Mouse (Mus musculus) midbrain, embryonic 15.5 days (tissue): ENCODE results near the gene Cdk18. TPM values are rescaled to one million over a fixed set of nuclear protein-coding genes. Genes with fewer than 3 reads are reported as not detected.

ENCODE experiments used
- ATAC-seq: fragments of 200-750 bp; cut with Nextera tagmentation; replicated peaks from 2 replicates; pipeline ENCODE4 v1.8.0; 2017; ENCODE audit warnings: moderate TSS enrichment
- H3K27ac ChIP-seq: fragments of 300-500 bp; sonication (generic); 2 replicates; pipeline ENCODE4 v1.5.1; 2015; ENCODE audit warnings: mild to moderate bottlenecking, inconsistent platforms
- H3K27me3 ChIP-seq: fragments of 300-500 bp; sonication (generic); replicated peaks from 2 replicates; pipeline ENCODE4 v1.6.1; 2015; ENCODE audit warnings: inconsistent platforms
- H3K36me3 ChIP-seq: fragments of 300-500 bp; sonication (generic); replicated peaks from 2 replicates; pipeline ENCODE4 v1.6.1; 2015; ENCODE audit warnings: inconsistent platforms
- H3K4me1 ChIP-seq: fragments of 300-500 bp; sonication (generic); 2 replicates; pipeline ENCODE4 v1.6.1; 2015; ENCODE audit warnings: inconsistent platforms
- H3K4me2 ChIP-seq: fragments of 300-500 bp; sonication (generic); 2 replicates; pipeline ENCODE4 v1.6.1; 2015; ENCODE audit warnings: inconsistent platforms, mild to moderate bottlenecking, moderate library complexity
- H3K4me3 ChIP-seq: fragments of 300-500 bp; sonication (generic); 2 replicates; pipeline ENCODE4 v1.5.1; 2015; ENCODE audit warnings: mild to moderate bottlenecking, inconsistent platforms
- H3K9ac ChIP-seq: fragments of 300-500 bp; sonication (generic); 2 replicates; pipeline ENCODE4 v1.6.1; 2015; ENCODE audit warnings: mild to moderate bottlenecking, inconsistent platforms
- H3K9me3 ChIP-seq: fragments of 300-500 bp; sonication (generic); 2 replicates; pipeline ENCODE4 v1.6.1; 2016; ENCODE audit warnings: inconsistent platforms
- WGBS: fragments of 180-500 bp; shearing (Covaris S2); methylation state at CpG from one replicate; pipeline ENCODE4 v1.1.7; 2015; ENCODE audit warnings: mixed read lengths; 5-methylcytosine and 5-hydroxymethylcytosine counted together
- polyA plus RNA-seq: library from polyadenylated mRNA; unstranded; fragments of >200 nt; fragmentation: Nextera tagmentation; extraction: Ambion mirVana; gene quantifications from 2 replicates; pipeline ENCODE4 v1.2.1, GENCODE M21; 2015

Cdk18 gene
- polyA plus RNA-seq, 1 experiment from 2014 or later, result 1.1 TPM

GRCm38 (mm10) chr1:132158741-132159140 is 19.3 kb upstream of the Cdk18 start:
- H3K9ac ChIP-seq, result no peak overlapping the region
- H3K27ac ChIP-seq, result no peak overlapping the region
- H3K27me3 ChIP-seq, result no peaks in the 10 kb centered on the region
- H3K9me3 ChIP-seq, result no peaks in the 10 kb centered on the region
- peaks cover 33% of the 10 kb centered on the region for H3K4me1 ChIP-seq
- no peak for ATAC-seq
- H3K36me3 ChIP-seq, result no peaks in the 10 kb centered on the region
- no peak overlapping the region for H3K4me2 ChIP-seq
- no peak overlapping the region for H3K4me3 ChIP-seq
- WGBS, result 29% methylated on average over 2 of the region's 2 CpGs

DNA sequence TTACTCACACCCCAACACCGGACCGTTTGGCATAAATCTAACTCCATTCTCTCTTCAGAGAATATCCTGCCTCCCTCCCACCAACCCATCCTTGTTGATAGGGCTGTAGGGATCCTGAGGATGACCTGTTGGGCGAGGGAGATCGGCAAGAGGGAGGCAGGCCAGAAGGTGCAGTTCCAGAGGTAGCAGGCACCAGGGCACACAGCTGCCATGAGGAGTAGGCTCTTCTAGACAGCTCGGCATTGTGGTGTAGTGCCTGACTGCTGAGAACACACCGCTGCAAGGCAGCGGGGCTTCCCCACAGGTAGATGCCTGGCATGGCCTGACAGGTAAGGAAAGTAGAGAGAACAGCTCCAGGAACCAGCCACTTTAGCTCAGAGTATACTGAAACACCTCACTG is 18.3 kb upstream of the Cdk18 start:
- Histone ChIP-seq H3K9ac (peak overlapping the region; percentile 24; the same call in 1 of the 2 replicates), H3K27ac (peak overlapping the region; percentile 40; the same call in 1 of the 2 replicates), H3K27me3 (no peaks in the 10 kb centered on the region), H3K4me2 (peak overlapping the region; percentile 28), H3K36me3 (no peaks in the 10 kb centered on the region), H3K9me3 (no peaks in the 10 kb centered on the region), H3K4me3 (no peak overlapping the region), H3K4me1 (peaks cover 36% of the 10 kb centered on the region)
- 21% methylated on average over 7 of the region's 7 CpGs for WGBS
- ATAC-seq, result peak; percentile 55

GRCm38 (mm10) chr1:132157016-132157781 is 17.7 kb upstream of the Cdk18 start:
- Histone ChIP-seq H3K9ac (peak overlapping the region; percentile 24; the same call in 1 of the 2 replicates), H3K36me3 (no peaks in the 10 kb centered on the region), H3K9me3 (no peaks in the 10 kb centered on the region), H3K4me2 (peak overlapping the region; percentile 28), H3K27ac (peak overlapping the region; percentile 40; the same call in 1 of the 2 replicates), H3K4me1 (peaks cover 36% of the 10 kb centered on the region), H3K27me3 (no peaks in the 10 kb centered on the region), H3K4me3 (no peak overlapping the region)
- 23% methylated on average over 14 of the region's 14 CpGs for WGBS
- peak; percentile 88 for ATAC-seq

DNA sequence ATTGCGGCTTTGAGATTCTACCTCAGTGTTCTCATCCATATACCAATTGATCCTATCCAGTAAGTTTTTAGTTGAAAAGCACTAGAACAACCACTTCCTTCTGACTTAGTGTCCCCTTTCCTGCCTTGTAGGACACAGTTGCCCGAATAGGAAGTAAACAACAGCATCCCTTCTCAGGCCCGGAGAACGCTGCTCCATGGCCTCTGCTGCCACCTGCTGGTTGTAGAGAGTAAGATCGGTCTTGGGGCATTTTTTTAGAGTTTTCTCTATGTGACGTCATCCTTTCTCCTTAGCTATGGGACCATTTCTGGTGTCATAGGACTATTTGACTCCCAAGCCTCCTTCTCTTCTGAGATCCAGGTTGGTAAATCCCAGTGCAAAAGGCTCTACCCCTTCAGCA is 16.3 kb upstream of the Cdk18 start:
- Histone ChIP-seq H3K27ac (no peak overlapping the region), H3K9ac (no peak overlapping the region), H3K4me1 (peaks cover 36% of the 10 kb centered on the region), H3K4me3 (no peak overlapping the region), H3K4me2 (no peak overlapping the region), H3K36me3 (no peaks in the 10 kb centered on the region), H3K9me3 (no peaks in the 10 kb centered on the region), H3K27me3 (no peaks in the 10 kb centered on the region)
- no peak for ATAC-seq
- WGBS, result 6% methylated on average over 6 of the region's 6 CpGs

DNA sequence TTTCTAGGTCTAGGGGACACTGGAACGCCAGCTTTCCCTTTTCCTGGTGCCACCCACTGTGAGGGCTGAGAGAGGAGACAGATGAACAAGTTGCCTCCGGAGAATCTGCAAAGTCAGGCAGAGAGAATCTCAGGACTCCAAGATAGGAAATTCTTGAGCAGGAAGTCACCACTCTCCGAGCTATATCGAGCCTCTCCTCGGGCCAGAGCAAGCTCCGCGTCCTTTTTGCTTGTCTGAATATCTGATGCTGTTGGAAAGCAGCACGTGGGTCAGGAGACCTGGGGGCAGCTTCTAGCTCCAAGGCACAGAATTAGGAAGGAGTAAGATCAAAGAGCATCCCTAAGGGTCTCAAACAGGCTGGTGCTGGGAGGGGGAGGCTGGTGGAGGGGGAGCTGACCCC is 14.2 kb upstream of the Cdk18 start:
- H3K36me3 ChIP-seq, result no peaks in the 10 kb centered on the region
- H3K27me3 ChIP-seq, result no peaks in the 10 kb centered on the region
- H3K4me3 ChIP-seq, result no peak overlapping the region
- 14% methylated on average over 8 of the region's 8 CpGs for WGBS
- ATAC-seq, result no peak
- no peak overlapping the region for H3K4me2 ChIP-seq
- H3K4me1 ChIP-seq, result peaks cover 24% of the 10 kb centered on the region
- no peaks in the 10 kb centered on the region for H3K9me3 ChIP-seq
- no peak overlapping the region for H3K9ac ChIP-seq
- no peak overlapping the region for H3K27ac ChIP-seq

DNA sequence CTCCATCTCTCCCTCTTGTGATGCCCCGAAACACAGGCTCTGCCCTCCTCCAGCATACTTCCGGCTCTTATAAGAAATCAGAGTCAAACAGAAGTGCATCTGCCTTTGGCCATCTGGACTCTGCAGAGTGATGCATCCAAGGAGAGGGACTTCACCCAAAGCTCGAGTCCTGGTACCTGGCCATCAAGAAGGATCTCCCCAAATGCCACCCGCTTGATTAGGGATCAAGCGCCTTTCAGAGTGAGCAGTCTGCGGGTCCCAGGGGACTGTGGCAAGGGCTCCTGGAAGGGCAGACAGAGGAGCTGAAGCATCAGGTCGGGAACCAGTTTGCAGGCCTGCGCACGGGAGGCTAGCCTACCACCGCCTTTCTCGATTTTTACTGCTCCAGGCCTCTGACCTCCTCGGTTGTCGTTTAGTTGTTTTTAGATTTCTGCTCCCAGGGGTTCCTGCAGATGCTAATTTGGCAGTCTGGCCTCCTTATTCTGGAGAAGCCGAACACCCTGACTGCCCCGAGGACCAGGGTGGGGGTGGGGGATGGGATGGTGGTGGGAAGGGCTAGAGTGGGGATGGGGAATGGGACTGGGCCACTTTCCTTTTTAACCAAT is 13.7 kb upstream of the Cdk18 start:
- Histone ChIP-seq H3K9me3 (no peaks in the 10 kb centered on the region), H3K27me3 (no peaks in the 10 kb centered on the region), H3K27ac (no peak overlapping the region), H3K36me3 (no peaks in the 10 kb centered on the region), H3K4me3 (no peak overlapping the region), H3K4me2 (no peak overlapping the region), H3K9ac (no peak overlapping the region), H3K4me1 (peaks cover 19% of the 10 kb centered on the region)
- 32% methylated on average over 15 of the region's 15 CpGs for WGBS
- no peak for ATAC-seq

DNA sequence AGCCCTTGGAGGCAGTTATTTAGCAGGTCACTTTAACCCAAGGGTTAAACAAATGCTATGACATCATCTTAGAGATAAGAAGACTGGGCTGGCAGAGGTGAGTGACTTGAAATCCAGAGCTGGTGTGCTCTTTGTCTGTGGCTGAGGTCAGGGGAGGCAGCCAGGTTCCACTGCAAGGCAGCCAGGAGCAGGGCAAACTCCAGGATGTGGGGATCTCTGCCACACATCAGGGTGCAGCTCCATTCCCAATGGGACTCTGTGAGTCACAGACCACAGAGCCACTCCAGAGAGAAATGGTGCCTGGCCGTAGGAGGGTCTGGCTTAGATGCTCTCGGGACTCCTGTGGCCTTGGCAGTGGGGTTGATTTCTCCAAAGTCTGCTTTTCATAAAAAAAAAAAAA is 12.4 kb upstream of the Cdk18 start:
- no peak overlapping the region for H3K4me2 ChIP-seq
- no peak for ATAC-seq
- no peaks in the 10 kb centered on the region for H3K36me3 ChIP-seq
- 68% methylated on average over 2 of the region's 2 CpGs for WGBS
- H3K9ac ChIP-seq, result no peak overlapping the region
- no peak overlapping the region for H3K4me3 ChIP-seq
- 0 out of 2 replicates have a peak, but pooled peaks cover 10% of the 10 kb centered on the region for H3K4me1 ChIP-seq
- H3K27ac ChIP-seq, result no peak overlapping the region
- no peaks in the 10 kb centered on the region for H3K9me3 ChIP-seq
- H3K27me3 ChIP-seq, result no peaks in the 10 kb centered on the region

DNA sequence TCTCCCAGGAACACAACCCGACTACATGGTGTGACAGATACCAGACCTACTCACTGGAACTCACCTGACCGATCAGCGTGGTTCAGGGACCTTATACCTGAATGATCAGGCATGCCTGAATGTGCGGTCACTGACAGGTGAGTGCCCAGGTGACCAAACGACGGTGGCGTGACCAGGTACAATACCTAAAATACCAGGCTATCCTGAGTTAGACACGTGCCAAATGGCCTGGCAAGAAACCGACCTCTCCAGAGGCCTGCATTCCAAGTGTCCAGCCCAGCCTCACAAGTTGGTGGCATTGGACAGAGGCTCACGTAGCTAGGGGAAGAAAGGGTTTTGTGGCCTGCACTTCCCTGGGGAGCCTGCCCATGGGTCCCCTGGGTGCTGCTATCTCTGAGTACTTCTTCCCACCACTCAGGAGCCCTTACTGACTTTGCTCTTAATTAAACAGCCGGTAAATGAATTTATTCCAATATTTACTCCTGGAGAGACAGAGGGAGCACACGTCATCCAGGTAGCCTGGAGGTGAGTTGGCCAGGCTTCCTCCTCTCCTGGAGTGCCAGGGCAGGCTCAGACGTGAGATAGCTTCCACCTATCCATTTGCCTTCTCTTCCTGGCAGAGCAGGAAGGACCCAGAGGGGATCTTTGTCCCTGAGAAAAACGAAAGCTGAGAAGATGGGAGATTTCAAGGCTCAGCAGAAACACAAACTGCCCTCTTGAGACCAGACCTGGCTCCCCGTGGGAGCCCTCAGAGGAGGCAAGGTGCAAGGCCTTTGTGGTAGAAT is 11.5 kb upstream of the Cdk18 start:
- ATAC-seq, result no peak
- 72% methylated on average over 15 of the region's 15 CpGs for WGBS
- Histone ChIP-seq H3K4me2 (no peak overlapping the region), H3K4me1 (0 out of 2 replicates have a peak, but pooled peaks cover 10% of the 10 kb centered on the region), H3K36me3 (no peaks in the 10 kb centered on the region), H3K27ac (no peak overlapping the region), H3K4me3 (no peak overlapping the region), H3K27me3 (no peaks in the 10 kb centered on the region), H3K9ac (no peak overlapping the region), H3K9me3 (no peaks in the 10 kb centered on the region)

GRCm38 (mm10) chr1:132150171-132150570 is 10.7 kb upstream of the Cdk18 start:
- Histone ChIP-seq H3K9me3 (no peaks in the 10 kb centered on the region), H3K9ac (peak overlapping the region; percentile 17; the same call in 1 of the 2 replicates), H3K36me3 (no peaks in the 10 kb centered on the region), H3K4me2 (no peak overlapping the region), H3K4me1 (0 out of 2 replicates have a peak, but pooled peaks cover 10% of the 10 kb centered on the region), H3K4me3 (no peak overlapping the region), H3K27ac (no peak overlapping the region), H3K27me3 (no peaks in the 10 kb centered on the region)
- 52% methylated on average over 1 of the region's 1 CpGs for WGBS
- ATAC-seq, result no peak

GRCm38 (mm10) chr1:132149410-132149809 is 9.9 kb upstream of the Cdk18 start:
- Histone ChIP-seq H3K9me3 (no peaks in the 10 kb centered on the region), H3K27me3 (no peaks in the 10 kb centered on the region), H3K36me3 (no peaks in the 10 kb centered on the region), H3K27ac (no peak overlapping the region), H3K9ac (no peak overlapping the region), H3K4me3 (no peak overlapping the region), H3K4me1 (peaks cover 15% of the 10 kb centered on the region), H3K4me2 (no peak overlapping the region)
- WGBS, result 63% methylated on average over 2 of the region's 2 CpGs
- no peak for ATAC-seq

DNA sequence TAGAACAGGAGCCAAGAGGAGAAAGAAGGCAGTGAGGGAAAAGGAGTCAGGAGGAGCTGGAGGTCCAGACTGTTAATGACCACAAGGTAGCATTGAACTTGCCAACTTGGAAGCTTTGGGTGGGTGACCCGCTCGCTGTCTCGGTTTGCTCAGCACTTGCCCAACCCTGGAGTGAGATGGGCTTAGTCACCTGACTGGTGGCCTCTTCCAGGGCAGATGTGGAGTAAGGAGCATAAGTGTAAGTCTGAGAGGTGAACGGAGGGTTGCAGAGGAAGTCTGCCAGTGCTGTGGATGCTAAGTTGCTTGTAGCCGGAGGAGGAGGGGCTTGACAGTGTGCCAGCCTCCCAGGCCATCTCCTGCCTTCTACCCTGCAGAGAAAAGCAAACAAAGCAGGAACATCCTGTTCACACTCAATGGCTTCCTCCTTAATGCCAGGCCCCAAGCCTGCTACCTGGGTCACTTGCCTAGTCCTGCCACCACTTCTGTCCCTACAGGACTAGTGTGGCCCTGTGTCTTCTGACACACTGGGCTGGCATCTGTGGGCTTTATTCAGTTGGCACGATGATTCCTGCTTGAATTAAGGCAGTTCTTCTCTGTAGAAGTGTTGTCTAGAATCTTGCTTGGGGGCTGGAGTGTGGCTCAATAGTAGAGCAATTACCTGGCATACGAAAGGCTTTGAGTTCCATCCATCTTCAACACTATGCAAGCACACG is 6.6 kb upstream of the Cdk18 start:
- H3K4me1 ChIP-seq, result peaks cover 24% of the 10 kb centered on the region
- H3K9me3 ChIP-seq, result no peaks in the 10 kb centered on the region
- H3K36me3 ChIP-seq, result no peaks in the 10 kb centered on the region
- ATAC-seq, result no peak
- no peak overlapping the region for H3K9ac ChIP-seq
- H3K27me3 ChIP-seq, result no peaks in the 10 kb centered on the region
- H3K27ac ChIP-seq, result no peak overlapping the region
- no peak overlapping the region for H3K4me3 ChIP-seq
- WGBS, result 94% methylated on average over 8 of the region's 8 CpGs
- H3K4me2 ChIP-seq, result no peak overlapping the region

DNA sequence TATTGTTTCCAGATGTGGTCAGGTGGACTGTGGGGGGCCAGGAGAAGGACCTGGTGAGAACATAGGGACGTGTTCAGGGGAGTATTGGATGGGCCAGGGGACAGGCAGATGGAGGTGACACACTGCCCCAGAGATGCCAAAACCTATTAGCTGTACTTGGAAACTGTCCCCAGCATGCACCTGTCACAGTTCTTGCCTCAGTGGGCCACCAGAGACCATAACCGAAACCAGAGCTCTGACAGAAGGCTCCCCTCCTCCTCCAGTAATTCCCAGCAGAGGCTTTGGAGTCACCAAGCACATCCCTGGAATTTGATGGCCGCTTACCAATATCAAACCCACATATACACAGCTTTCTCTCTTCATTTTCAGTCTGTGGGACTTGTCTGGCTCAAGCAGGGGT is 5.4 kb upstream of the Cdk18 start:
- Histone ChIP-seq H3K9ac (no peak overlapping the region), H3K4me1 (peaks cover 19% of the 10 kb centered on the region), H3K27me3 (no peaks in the 10 kb centered on the region), H3K4me2 (no peak overlapping the region), H3K36me3 (no peaks in the 10 kb centered on the region), H3K4me3 (no peak overlapping the region), H3K9me3 (no peaks in the 10 kb centered on the region), H3K27ac (peak overlapping the region; percentile 66; the same call in 1 of the 2 replicates)
- WGBS, result 72% methylated on average over 3 of the region's 3 CpGs
- no peak for ATAC-seq
